Mouse (Mus musculus): ENCODE measurements at regions not wholly inside any gene's neighbourhood (a gene's known extent, or its start where the extent isn't known, plus 50 kb on each side); places are given as distances from the start of the nearest gene placed in this dataset.

- DNase-seq (ENCODE audit: low read depth, low spot score): no peak
Observed at GRCm38 (mm10) chr9:78903211-78903610, 287.9 kb downstream of the Cd109 start.

GRCm38 (mm10) chr9:78917336-78917735, 302.0 kb downstream of the Cd109 start:
- no peak for DNase-seq (ENCODE audit: low read depth, low spot score)

- no peak for DNase-seq (ENCODE audit: low read depth, low spot score)
Observed at GRCm38 (mm10) chr9:78925977-78926593, 310.7 kb downstream of the Cd109 start.

- DNase-seq (ENCODE audit: low read depth, low spot score): no peak
Observed at GRCm38 (mm10) chr9:78941648-78942047, 326.3 kb downstream of the Cd109 start.

- DNase-seq (ENCODE audit: low read depth, low spot score): no peak
Observed at GRCm38 (mm10) chr9:78964813-78965212, 349.5 kb downstream of the Cd109 start.

- no peak for DNase-seq (ENCODE audit: low read depth, low spot score)
Observed at GRCm38 (mm10) chr9:78965226-78965950, 350.0 kb downstream of the Cd109 start.

GRCm38 (mm10) chr9:78971731-78972130, 356.4 kb downstream of the Cd109 start:
- no peak for DNase-seq (ENCODE audit: low read depth, low spot score)

- DNase-seq (ENCODE audit: low read depth, low spot score): no peak
Observed at GRCm38 (mm10) chr9:78983734-78984133, 368.4 kb downstream of the Cd109 start.

GRCm38 (mm10) chr9:78985184-78985864, 370.0 kb downstream of the Cd109 start:
- no peak for DNase-seq (ENCODE audit: low read depth, low spot score)

- no peak for DNase-seq (ENCODE audit: low read depth, low spot score)
Observed at GRCm38 (mm10) chr9:78991310-78991709, 376.0 kb downstream of the Cd109 start.

- DNase-seq (ENCODE audit: low read depth, low spot score): no peak
Observed at GRCm38 (mm10) chr9:79001081-79001480, 385.7 kb downstream of the Cd109 start.

- no peak for DNase-seq (ENCODE audit: low read depth, low spot score)
Observed at GRCm38 (mm10) chr9:79001930-79002329, 386.6 kb downstream of the Cd109 start.

- no peak for DNase-seq (ENCODE audit: low read depth, low spot score)
Observed at GRCm38 (mm10) chr9:79004296-79004980, 389.1 kb downstream of the Cd109 start.

GRCm38 (mm10) chr9:79022291-79022690, 406.9 kb downstream of the Cd109 start:
- DNase-seq (ENCODE audit: low read depth, low spot score): no peak

- no peak for DNase-seq (ENCODE audit: low read depth, low spot score)
Observed at GRCm38 (mm10) chr9:79028234-79028633, 412.9 kb downstream of the Cd109 start.

GRCm38 (mm10) chr9:79029456-79029855, 414.1 kb downstream of the Cd109 start:
- DNase-seq (ENCODE audit: low read depth, low spot score): no peak

GRCm38 (mm10) chr9:79035677-79036076, 420.3 kb downstream of the Cd109 start:
- DNase-seq (ENCODE audit: low read depth, low spot score): no peak

GRCm38 (mm10) chr9:79037054-79037453, 421.7 kb downstream of the Cd109 start:
- DNase-seq (ENCODE audit: low read depth, low spot score): no peak

- DNase-seq (ENCODE audit: low read depth, low spot score): no peak
Observed at GRCm38 (mm10) chr9:79038971-79039370, 423.6 kb downstream of the Cd109 start.

GRCm38 (mm10) chr9:79044344-79044743, 429.0 kb downstream of the Cd109 start:
- no peak for DNase-seq (ENCODE audit: low read depth, low spot score)

GRCm38 (mm10) chr9:79045314-79045713, 430.0 kb downstream of the Cd109 start:
- DNase-seq (ENCODE audit: low read depth, low spot score): no peak

- DNase-seq (ENCODE audit: low read depth, low spot score): no peak
Observed at GRCm38 (mm10) chr9:79071961-79072360, 456.6 kb downstream of the Cd109 start.
